Mouse (Mus musculus) intestine, postnatal 0 days (tissue): ENCODE results near the gene Aspg. TPM values are rescaled to one million over a fixed set of nuclear protein-coding genes. Genes with fewer than 3 reads are reported as not detected.

Experiments
- ATAC-seq: fragments of 200-750 bp; cut with Nextera tagmentation; 2 replicates; pipeline ENCODE4 v1.8.0; 2017; ENCODE audit warnings: mild to moderate bottlenecking, moderate TSS enrichment, moderate library complexity
- H3K27ac ChIP-seq: fragments of 300-500 bp; sonication (generic); 2 replicates; pipeline ENCODE4 v1.5.1; 2014; ENCODE audit warnings: mild to moderate bottlenecking, low read depth, low read length, moderate library complexity
- H3K27me3 ChIP-seq: fragments of 300-500 bp; sonication (generic); replicated peaks from 2 replicates; pipeline ENCODE4 v1.6.1; 2014; ENCODE audit warnings: low read length, mixed read lengths; ENCODE audit not compliant: control insufficient read depth, insufficient read depth
- H3K36me3 ChIP-seq: fragments of 300-500 bp; sonication (generic); 2 replicates; pipeline ENCODE4 v1.6.1; 2014; ENCODE audit warnings: mild to moderate bottlenecking, moderate library complexity; ENCODE audit not compliant: control insufficient read depth, insufficient read depth
- H3K4me1 ChIP-seq: fragments of 300-500 bp; sonication (generic); replicated peaks from 2 replicates; pipeline ENCODE4 v1.6.1; 2014; ENCODE audit warnings: antibody characterized with exemption, low read length, mixed read lengths; ENCODE audit not compliant: control insufficient read depth, insufficient read depth
- H3K4me2 ChIP-seq: fragments of 300-500 bp; sonication (generic); replicated peaks from 2 replicates; pipeline ENCODE4 v1.6.1; 2014; ENCODE audit warnings: low read depth, mild to moderate bottlenecking, moderate library complexity
- H3K4me3 ChIP-seq: fragments of 300-500 bp; sonication (generic); 2 replicates; pipeline ENCODE4 v1.5.1; 2014; ENCODE audit warnings: low read depth, low read length
- H3K9ac ChIP-seq: fragments of 300-500 bp; sonication (generic); 2 replicates; pipeline ENCODE4 v1.6.1; 2014; ENCODE audit warnings: mild to moderate bottlenecking, low read depth, low read length
- H3K9me3 ChIP-seq: fragments of 300-500 bp; sonication (generic); 2 replicates; pipeline ENCODE4 v1.6.1; 2016; ENCODE audit warnings: mixed run types; ENCODE audit not compliant: control insufficient read depth
- CTCF ChIP-seq: sonication (generic); IDR thresholded peaks from 2 replicates; pipeline ENCODE4 v1.5.1; 2016; ENCODE audit warnings: low read depth, mild to moderate bottlenecking, control low read depth, antibody characterized with exemption, moderate library complexity
- WGBS: fragments of 180-500 bp; shearing (Covaris S2); extraction: QIAGEN DNeasy Blood & Tissue Kit; methylation state at CpG from one replicate; pipeline ENCODE4 v1.1.7; 2014; 5-methylcytosine and 5-hydroxymethylcytosine counted together
- polyA plus RNA-seq: library from polyadenylated mRNA; unstranded; fragments of >200 nt; fragmentation: Nextera tagmentation; extraction: Ambion mirVana; gene quantifications from 2 replicates; pipeline ENCODE4 v1.2.1, GENCODE M21; 2015

The Aspg gene
- polyA plus RNA-seq, 1 experiment from 2014 or later: 14.3 TPM

DNA sequence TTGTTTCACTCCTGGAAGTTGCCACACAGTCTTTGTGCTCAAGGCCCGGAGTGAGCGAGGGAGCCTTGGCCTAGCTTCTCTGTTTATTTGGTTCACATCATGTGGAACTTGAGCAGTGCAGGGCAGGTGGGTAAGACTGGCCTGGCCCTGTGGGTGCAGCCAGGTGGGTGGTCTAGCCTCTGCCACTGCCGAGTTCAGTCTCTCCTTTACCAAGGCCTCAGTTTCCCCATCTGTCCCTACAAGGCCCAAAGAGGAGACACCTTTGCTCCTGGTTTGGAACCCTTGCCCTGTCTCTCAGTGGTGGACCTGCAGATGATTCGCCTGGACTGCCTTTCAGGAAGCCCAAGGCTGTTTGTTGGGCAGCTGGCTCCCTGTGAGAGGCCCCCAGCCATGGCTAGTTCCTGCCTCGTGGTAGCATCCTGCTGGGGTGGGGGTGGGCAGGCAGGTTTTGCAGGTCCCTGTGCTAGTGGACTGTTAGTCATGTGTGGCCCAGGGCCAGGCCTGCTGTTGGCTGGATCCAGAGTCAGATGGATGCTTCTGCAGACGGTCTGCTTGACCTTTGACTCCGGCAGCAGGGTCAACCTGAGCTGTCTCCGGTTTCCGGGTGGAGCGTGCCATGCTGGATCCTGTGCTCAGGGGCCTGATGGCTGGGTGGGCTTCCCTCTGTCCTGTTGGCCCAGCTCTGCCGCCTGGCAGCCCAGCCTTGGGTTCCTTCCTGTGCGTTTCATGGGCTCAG is 44.9 kb downstream of the Aspg start:
- H3K9me3 ChIP-seq: no peaks in the 10 kb centered on the region
- WGBS: 61% methylated on average over 12 of the region's 12 CpGs
- H3K4me2 ChIP-seq: no peak overlapping the region
- no peak for TF ChIP-seq CTCF
- no peaks in the 10 kb centered on the region for H3K36me3 ChIP-seq
- H3K27ac ChIP-seq: no peak overlapping the region
- H3K9ac ChIP-seq: no peak overlapping the region
- no peaks in the 10 kb centered on the region; the same call in 1 of the 2 replicates for H3K4me1 ChIP-seq
- H3K27me3 ChIP-seq: peaks cover 15% of the 10 kb centered on the region; the same call in 1 of the 2 replicates
- ATAC-seq: no peak
- H3K4me3 ChIP-seq: no peak overlapping the region

DNA sequence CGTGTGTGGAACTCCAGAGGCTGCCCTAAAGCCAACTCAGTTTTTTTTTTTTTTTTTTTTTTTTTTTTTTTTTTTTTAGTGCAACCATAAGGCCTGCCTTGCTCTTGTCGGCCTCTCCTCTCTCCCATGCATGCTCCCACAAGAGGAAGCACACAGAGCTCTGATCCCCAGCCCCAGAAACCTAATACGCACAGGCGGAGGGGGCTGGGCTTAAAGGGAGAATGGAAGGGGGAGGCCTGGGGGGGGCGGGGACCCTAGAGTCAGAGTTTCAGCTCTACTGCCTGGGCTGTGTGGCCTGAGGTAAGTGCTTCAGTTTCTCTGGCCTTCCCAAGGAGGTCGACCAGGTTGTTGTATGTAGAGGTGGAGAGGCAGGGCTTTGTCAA is 45.5 kb downstream of the Aspg start:
- H3K9me3 ChIP-seq: no peaks in the 10 kb centered on the region
- no peak for ATAC-seq
- TF ChIP-seq CTCF: no peak
- H3K4me1 ChIP-seq: no peaks in the 10 kb centered on the region; the same call in 1 of the 2 replicates
- 59% methylated on average over 6 of the region's 6 CpGs for WGBS
- H3K27me3 ChIP-seq: peaks cover 9% of the 10 kb centered on the region; the same call in 1 of the 2 replicates
- H3K36me3 ChIP-seq: no peaks in the 10 kb centered on the region
- H3K4me2 ChIP-seq: no peak overlapping the region
- no peak overlapping the region for H3K27ac ChIP-seq
- no peak overlapping the region for H3K4me3 ChIP-seq
- H3K9ac ChIP-seq: no peak overlapping the region

DNA sequence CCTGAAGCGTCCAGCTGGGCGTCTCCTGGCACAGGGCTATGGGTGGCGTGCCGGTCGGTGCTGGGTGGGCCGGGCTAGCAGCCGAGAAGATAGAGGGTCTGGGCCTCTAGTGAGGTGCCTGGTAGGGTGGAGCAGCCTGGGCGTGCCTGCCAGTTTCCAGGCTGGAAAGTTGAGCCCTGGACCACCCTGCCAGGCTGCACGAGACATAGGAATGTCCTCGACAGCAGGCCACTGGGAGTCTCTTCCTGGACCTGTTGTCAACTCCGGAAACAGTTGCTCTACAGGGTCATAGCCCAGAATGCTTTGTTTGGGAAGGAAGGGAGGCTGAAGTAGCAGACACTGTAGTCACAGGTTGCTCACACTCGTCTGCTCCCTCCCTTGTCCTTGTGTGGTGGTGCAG is 47.1 kb downstream of the Aspg start:
- Histone ChIP-seq H3K4me2 (no peak overlapping the region), H3K36me3 (no peaks in the 10 kb centered on the region), H3K4me1 (no peaks in the 10 kb centered on the region; the same call in 1 of the 2 replicates), H3K27ac (no peak overlapping the region), H3K27me3 (no peaks in the 10 kb centered on the region), H3K9ac (no peak overlapping the region), H3K4me3 (no peak overlapping the region), H3K9me3 (no peaks in the 10 kb centered on the region)
- no peak for TF ChIP-seq CTCF
- no peak for ATAC-seq
- 78% methylated on average over 12 of the region's 12 CpGs for WGBS

DNA sequence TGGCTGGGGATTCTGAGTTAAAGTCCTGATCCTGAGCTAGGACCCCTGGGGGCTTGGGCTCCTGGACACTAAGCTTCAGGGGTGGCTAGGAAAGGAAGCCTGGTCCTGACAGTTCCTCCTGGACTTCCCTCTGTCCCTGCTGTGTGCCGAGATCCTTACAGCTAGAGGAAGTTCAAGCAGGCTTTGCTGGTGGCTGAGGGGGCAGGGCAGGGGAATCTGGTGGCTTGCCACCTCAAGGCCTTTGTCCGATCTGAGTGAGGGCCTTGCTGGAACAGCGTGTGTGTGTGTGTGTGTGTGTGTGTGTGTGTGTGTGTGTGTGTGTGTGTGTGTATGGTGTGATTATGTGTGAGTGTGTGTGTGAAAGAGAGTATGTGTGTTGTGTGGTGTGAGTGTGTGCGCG is 48.0 kb downstream of the Aspg start:
- no peak for ATAC-seq
- Histone ChIP-seq H3K4me3 (no peak overlapping the region), H3K27me3 (no peaks in the 10 kb centered on the region), H3K9me3 (no peaks in the 10 kb centered on the region), H3K4me1 (no peaks in the 10 kb centered on the region; the same call in 1 of the 2 replicates), H3K9ac (no peak overlapping the region), H3K36me3 (no peaks in the 10 kb centered on the region), H3K4me2 (no peak overlapping the region), H3K27ac (0 out of 2 replicates have a peak overlapping the region, but pooled peaks have one; percentile 46)
- WGBS: 63% methylated on average over 5 of the region's 5 CpGs
- TF ChIP-seq CTCF: no peak

DNA sequence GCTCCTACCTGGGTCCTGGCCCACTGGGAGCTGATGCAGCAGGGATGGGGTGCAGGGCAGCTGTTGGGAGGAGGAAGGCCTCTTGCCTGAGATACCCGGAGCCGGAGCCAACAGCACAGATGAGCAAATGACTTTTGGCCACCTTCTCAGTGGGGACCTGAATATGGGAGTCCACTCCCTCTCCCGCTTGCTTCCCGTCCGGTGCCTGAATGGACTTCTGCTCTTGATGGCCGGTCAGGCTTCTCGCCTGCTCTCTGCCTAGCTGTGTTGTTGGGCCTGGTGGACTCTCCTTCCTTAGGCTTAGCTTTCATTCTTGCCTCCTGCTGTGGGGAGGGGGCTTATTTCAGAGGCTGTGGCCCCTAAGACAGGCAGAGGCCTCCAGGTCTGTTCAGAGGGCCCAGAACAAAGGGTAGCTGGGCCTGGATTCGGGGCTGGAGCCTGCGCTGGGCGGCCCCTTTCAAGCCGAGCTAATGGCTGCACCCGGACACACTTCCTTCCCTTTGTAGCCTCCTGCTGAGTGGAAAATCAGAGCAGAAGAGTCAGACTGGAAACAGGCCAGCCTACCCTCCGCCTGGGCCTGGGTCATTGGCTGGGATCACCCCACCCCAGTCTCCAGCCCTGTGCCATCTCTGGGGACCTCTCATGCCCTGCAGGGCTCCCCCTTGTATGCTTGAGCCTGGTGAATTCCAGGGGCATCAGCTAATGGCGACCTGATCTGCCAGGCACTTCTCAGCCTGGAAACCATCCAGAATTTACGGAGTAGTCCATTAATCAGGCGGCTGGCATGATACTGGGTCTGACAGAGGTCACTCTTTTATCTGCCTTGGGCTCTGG is 49.0 kb downstream of the Aspg start:
- Histone ChIP-seq H3K4me3 (no peak overlapping the region), H3K9ac (no peak overlapping the region), H3K27ac (peak overlapping the region; percentile 46; the same call in 1 of the 2 replicates), H3K27me3 (no peaks in the 10 kb centered on the region), H3K9me3 (no peaks in the 10 kb centered on the region), H3K36me3 (no peaks in the 10 kb centered on the region), H3K4me1 (no peaks in the 10 kb centered on the region; the same call in 1 of the 2 replicates), H3K4me2 (no peak overlapping the region)
- TF ChIP-seq CTCF: no peak
- ATAC-seq: no peak
- 66% methylated on average over 16 of the region's 16 CpGs for WGBS

DNA sequence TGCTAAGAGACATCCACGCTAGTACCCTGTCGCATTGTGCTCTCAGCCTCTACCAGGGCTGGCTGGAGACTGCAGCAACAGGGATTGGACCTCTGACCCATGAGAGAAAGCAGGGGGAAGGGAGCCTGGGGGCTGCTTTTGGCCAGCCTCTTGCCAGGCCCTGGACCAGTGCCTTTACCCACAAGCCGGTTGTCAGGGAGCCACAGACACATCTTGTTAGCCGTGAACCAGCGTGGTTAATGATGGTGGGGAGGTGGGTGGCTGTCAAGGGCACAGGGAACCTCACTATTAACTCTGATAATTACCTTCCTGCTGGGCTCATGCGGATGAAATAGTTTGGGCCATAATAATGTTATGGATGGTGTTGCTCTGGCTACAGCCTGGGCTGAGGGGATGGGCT is 50.3 kb downstream of the Aspg start:
- 86% methylated on average over 6 of the region's 6 CpGs for WGBS
- no peak overlapping the region for H3K4me3 ChIP-seq
- no peak overlapping the region for H3K9ac ChIP-seq
- H3K27me3 ChIP-seq: no peaks in the 10 kb centered on the region
- no peak for ATAC-seq
- H3K27ac ChIP-seq: no peak overlapping the region
- no peaks in the 10 kb centered on the region for H3K36me3 ChIP-seq
- no peaks in the 10 kb centered on the region; the same call in 1 of the 2 replicates for H3K4me1 ChIP-seq
- H3K9me3 ChIP-seq: no peaks in the 10 kb centered on the region
- no peak for TF ChIP-seq CTCF
- no peak overlapping the region for H3K4me2 ChIP-seq
